Mouse (Mus musculus) liver, embryonic 14.5 days (tissue): ENCODE results near the gene Cyp2s1.

Experiments used
- CTCF ChIP-seq: IDR thresholded peaks from 2 replicates; pipeline ENCODE4 v1.5.1; 2016; ENCODE audit warnings: antibody characterized with exemption, low read depth, control low read depth
- EP300 ChIP-seq: IDR thresholded peaks from 2 replicates; pipeline ENCODE4 v1.6.1; 2016; ENCODE audit warnings: antibody characterized with exemption, low read depth

- TF ChIP-seq CTCF (no peak), EP300 (no peak)
These were observed 28.2 kb downstream of the Cyp2s1 start, which contains the start of gene Axl for GRCm38 (mm10) chr7:25788220-25789128.
